Mouse (Mus musculus) thymus, adult 2 months (tissue): ENCODE data around the gene Pde4a. TPM values are rescaled to one million over a fixed set of nuclear protein-coding genes. Genes with fewer than 3 reads are reported as not detected.
"Not testable (repeated sequence)": the region's sequence is repeated elsewhere in the genome, so short reads cannot be mapped to it uniquely, and the experiment has no call there.

Experiments
- DNase-seq: peaks from one replicate; pipeline ENCODE4 v3.0.0; 2021
- H3K27ac ChIP-seq: fragments of 200-500 bp; 2 replicates; pipeline ENCODE4 v1.5.1; 2012; ENCODE audit warnings: low read length, control low read depth; ENCODE audit not compliant: control insufficient read depth, insufficient read depth
- H3K27me3 ChIP-seq: fragments of 200-500 bp; 2 replicates; pipeline ENCODE4 v1.6.1; 2012; ENCODE audit warnings: mild to moderate bottlenecking, low read length, moderate library complexity, mixed read lengths; ENCODE audit not compliant: control insufficient read depth, insufficient read depth
- H3K36me3 ChIP-seq: fragments of 200-500 bp; 2 replicates; pipeline ENCODE4 v1.6.1; 2012; ENCODE audit warnings: mild to moderate bottlenecking, low read length, moderate library complexity; ENCODE audit not compliant: control insufficient read depth, insufficient read depth
- H3K4me1 ChIP-seq: fragments of 200-500 bp; replicated peaks from 2 replicates; pipeline ENCODE4 v1.6.1; 2012; ENCODE audit warnings: low read length; ENCODE audit not compliant: control insufficient read depth, insufficient read depth
- H3K4me3 ChIP-seq: fragments of 200-500 bp; 2 replicates; pipeline ENCODE4 v1.5.1; 2012; ENCODE audit warnings: mild to moderate bottlenecking, low read length, control low read depth, moderate library complexity; ENCODE audit not compliant: control insufficient read depth, insufficient read depth
- CTCF ChIP-seq: fragments of 200-500 bp; IDR thresholded peaks from 2 replicates; pipeline ENCODE4 v1.5.1; 2012; ENCODE audit warnings: mild to moderate bottlenecking, control low read depth, low read length, moderate library complexity, borderline replicate concordance; ENCODE audit not compliant: control insufficient read depth, poor library complexity, insufficient read depth; ENCODE audit errors: extremely low read depth
- POLR2A ChIP-seq: fragments of 200-500 bp; IDR thresholded peaks from 2 replicates; pipeline ENCODE4 v1.6.1; 2012; ENCODE audit warnings: mild to moderate bottlenecking, low read length, control low read depth, moderate library complexity; ENCODE audit not compliant: control insufficient read depth, poor library complexity, insufficient read depth; ENCODE audit errors: extremely low read depth
- WGBS: fragments of 180-500 bp; shearing (Covaris S2); methylation state at CpG from one replicate; pipeline ENCODE4 v1.1.7; 2018; 5-methylcytosine and 5-hydroxymethylcytosine counted together
- polyA plus RNA-seq: library from polyadenylated mRNA; depleted of rRNA; stranded (reverse); fragments of >200 nt; gene quantifications from 2 replicates; pipeline ENCODE4 v1.2.3, GENCODE M21; 2012

Pde4a gene
- polyA plus RNA-seq, 1 experiment = 6.8 TPM

DNA sequence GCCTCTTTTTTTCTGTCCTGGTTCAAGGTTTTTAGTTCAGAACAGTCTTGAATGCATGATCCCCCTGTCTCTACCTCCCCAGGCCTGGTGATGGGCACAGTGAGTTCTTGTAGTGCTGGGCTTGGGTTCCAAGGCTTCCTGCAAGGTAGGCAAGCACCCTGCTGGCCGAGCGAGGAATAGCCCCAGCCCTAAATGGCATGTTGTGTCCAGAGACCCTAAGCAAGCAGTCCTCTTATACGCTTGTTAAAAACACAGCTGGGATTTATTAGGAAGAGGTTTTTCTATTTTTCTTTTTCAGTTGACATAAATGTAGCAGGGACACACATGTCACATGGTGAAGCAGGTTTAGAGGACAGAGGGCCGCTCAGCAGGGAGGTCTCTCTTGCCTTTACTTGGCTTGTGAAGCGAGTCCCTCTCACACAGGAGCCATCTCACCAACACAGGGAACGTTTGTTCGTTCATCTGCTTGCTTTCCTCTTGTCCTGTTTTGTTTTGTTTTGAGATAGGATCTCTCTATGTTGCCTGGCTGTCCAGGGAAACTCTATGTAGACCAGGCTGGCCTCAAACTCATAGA, 48.2 kb downstream of the Pde4a start:
- no peak overlapping the region for H3K27ac ChIP-seq
- H3K36me3 ChIP-seq = no peaks in the 10 kb centered on the region
- H3K4me1 ChIP-seq = no peaks in the 10 kb centered on the region
- DNase-seq = no peak
- no peaks in the 10 kb centered on the region for H3K27me3 ChIP-seq
- H3K4me3 ChIP-seq = no peak overlapping the region
- TF ChIP-seq POLR2A = no peak
- TF ChIP-seq CTCF = 0 out of 2 replicates have a peak, but pooled peaks have one; percentile 12
- 70% methylated on average over 7 of the region's 7 CpGs for WGBS

DNA sequence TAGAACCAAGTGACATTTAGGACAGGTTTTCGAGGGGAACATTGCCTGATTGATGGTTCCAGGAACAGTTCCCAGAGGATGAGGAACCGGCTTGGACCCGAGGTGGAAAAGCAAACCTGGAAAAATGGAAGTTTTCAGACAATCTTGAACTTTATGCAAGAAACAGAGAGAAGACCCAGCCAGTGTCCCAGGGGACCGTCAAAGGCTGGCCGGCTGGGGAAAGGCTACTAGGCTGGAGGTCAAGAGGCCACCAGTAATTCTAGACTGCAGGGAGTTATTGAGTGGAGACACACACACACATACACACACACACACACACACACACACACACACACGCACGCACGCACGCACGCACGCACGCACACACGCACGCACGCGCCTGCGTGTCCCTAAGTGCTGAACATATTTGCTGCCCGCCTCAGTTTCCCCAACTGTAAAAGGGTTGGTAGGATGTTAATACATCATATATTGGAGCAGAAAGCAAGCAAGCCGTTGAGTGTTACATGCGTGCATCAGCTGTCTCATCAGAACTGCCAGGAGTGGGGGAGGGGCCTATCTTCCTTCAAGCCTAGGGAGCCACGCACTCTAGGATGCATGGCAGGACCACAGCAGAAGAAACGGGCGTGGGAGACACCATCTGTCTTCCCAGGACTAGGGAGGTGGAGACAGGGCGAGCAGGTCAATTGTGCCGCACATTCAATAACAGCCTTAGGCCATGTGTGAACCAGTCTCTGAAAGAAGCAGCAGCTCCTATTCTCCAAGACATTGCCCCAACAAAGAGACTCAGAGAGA, 50.7 kb downstream of the Pde4a start:
- 88% methylated on average over 25 of the region's 25 CpGs for WGBS
- H3K4me3 ChIP-seq = no peak overlapping the region
- TF ChIP-seq POLR2A (no peak), CTCF (no peak)
- no peak for DNase-seq
- peaks cover 4% of the 10 kb centered on the region for H3K4me1 ChIP-seq
- H3K36me3 ChIP-seq = no peaks in the 10 kb centered on the region
- no peaks in the 10 kb centered on the region for H3K27me3 ChIP-seq
- H3K27ac ChIP-seq = no peak overlapping the region

DNA sequence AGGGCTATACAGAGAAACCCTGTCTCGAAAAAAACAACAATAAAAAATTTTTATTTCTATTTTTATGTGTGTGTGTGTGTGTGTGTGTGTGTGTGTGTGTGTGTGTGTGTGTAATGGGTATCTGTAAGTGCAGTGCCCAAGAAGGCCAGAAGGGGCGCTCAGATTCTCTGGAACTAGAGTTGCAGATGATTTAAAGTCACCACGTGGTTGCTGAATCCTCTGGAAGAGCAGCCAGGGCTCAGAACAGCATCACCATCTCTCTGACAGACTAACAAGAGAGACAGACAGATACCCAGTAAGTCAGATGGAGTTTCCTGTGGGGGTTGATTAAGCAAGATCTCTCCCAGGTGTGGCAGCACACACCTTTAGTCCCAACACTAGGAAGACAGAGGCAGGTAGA, 54.3 kb downstream of the Pde4a start:
- Histone ChIP-seq H3K27ac (no peak overlapping the region), H3K36me3 (no peaks in the 10 kb centered on the region), H3K4me1 (peaks cover 6% of the 10 kb centered on the region), H3K4me3 (no peak overlapping the region), H3K27me3 (no peaks in the 10 kb centered on the region)
- no peak for DNase-seq
- WGBS = 52% methylated on average over 3 of the region's 3 CpGs
- no peak for TF ChIP-seq POLR2A
- TF ChIP-seq CTCF = no peak

DNA sequence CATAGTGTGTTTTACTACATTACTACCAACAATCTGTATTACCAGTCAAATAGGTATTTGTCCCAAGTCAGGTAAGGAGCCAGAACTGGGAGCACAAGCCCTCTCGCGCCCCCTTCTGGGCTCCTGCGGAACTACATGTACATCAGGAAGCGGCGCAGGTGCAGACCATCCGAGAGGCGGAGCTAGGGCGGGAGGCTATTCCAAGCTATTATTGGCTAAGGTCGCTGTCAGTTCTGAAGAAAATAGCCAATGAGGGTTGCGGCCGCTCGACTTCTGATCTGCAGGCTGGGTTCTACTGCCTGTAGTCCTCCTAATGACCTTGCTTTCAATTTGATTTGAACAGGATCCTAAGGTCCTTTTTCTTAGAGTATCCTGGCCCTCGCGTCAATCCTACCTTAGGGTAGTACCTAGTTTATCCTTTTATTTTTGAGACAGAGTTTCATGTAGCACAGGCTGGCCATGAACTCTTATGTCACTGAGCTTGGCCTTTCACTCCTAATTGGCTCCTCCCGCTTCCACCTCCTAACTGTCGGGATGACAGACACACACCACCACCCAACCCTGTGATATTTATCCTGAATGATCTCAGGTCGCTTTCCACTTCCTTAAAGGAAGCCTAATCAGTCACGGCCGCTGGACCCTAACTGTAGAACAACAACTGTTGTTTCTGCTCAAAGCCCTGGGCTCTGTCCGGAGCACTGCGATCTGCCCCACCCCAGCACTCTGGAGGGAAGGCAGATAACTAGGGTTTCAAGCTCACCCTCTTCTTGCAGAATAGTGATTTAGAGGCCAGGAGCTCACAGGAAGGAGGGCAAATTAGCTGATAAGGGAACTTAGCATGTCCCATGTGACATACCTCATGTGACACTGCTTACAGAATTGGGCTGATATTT, 55.2 kb downstream of the Pde4a start:
- Histone ChIP-seq H3K36me3 (no peaks in the 10 kb centered on the region), H3K27ac (no peak overlapping the region), H3K4me3 (no peak overlapping the region), H3K27me3 (no peaks in the 10 kb centered on the region), H3K4me1 (peaks cover 11% of the 10 kb centered on the region)
- peak; percentile 94 for DNase-seq
- no peak for TF ChIP-seq POLR2A
- peak; percentile 95 for TF ChIP-seq CTCF
- 9% methylated on average over 21 of the region's 21 CpGs for WGBS

DNA sequence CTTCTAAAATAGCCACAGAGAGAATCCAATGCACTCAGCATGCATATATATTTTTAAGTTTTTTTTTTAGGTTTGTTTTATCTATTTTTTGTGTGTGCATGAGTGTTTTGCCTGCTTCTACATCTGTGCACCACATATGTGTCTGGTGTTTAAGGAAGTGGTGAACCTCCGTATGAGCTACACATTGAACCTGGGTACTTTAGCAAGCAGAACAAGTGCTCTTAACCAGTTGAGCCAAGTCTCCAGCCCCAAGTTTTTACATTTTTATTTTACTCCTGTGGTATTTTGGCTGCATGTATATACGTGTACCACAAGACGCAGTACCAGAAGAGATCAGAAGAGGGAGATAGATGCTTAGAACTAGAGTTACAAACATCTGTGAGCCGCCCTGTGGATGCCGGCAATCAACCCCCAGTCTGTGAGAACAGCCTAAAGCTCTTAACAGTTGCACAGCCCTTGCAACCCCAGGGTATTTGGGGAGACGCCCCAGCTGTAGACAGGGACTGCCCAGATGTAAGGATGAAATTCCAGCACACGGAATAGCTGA, 55.9 kb downstream of the Pde4a start:
- H3K36me3 ChIP-seq = no peaks in the 10 kb centered on the region
- TF ChIP-seq POLR2A (no peak), CTCF (no peak)
- peaks cover 11% of the 10 kb centered on the region for H3K4me1 ChIP-seq
- WGBS = 11% methylated on average over 7 of the region's 7 CpGs
- H3K4me3 ChIP-seq = no peak overlapping the region
- peak; percentile 60 for DNase-seq
- no peak overlapping the region for H3K27ac ChIP-seq
- no peaks in the 10 kb centered on the region for H3K27me3 ChIP-seq

DNA sequence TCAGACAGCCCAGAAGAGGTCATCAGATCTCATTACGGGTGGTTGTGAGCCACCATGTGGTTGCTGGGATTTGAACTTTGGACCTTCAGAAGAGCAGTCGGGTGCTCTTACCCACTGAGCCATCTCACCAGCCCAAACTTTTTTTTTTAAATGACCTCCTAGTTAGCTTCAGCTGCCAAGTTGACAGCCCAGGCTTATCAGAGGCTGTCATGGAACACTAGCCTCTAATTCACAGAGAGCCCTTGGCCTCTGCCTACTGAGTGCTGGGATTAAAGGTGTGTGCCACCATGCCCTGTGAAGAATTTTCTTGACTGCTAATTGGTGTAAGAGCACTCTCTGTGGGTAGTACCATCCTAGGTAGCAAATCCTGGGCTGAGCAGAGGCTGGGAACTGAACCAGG, 58.0 kb downstream of the Pde4a start:
- not testable (repeated sequence) for H3K27me3 ChIP-seq, H3K27ac ChIP-seq, H3K36me3 ChIP-seq, H3K4me3 ChIP-seq, DNase-seq
- peaks cover 19% of the 10 kb centered on the region for H3K4me1 ChIP-seq
- WGBS = 100% methylated on average over 2 of the region's 2 CpGs
